Mouse (Mus musculus) CH12.LX (cell line): ENCODE measurements around the gene Gxylt1. TPM values are rescaled to one million over a fixed set of nuclear protein-coding genes. Genes with fewer than 3 reads are reported as not detected.

Source experiments
- DNase-seq: peaks from one replicate; pipeline ENCODE4 v3.0.0-alpha.2; 2013; ENCODE audit errors: extremely low read depth
- H3K27ac ChIP-seq: 2 replicates; pipeline ENCODE4 v1.5.1; 2012; ENCODE audit warnings: low read depth, mild to moderate bottlenecking, control low read depth, moderate library complexity; ENCODE audit not compliant: insufficient read depth
- H3K27me3 ChIP-seq: replicated peaks from 2 replicates; pipeline ENCODE3; 2012; ENCODE audit warnings: inconsistent platforms
- H3K36me3 ChIP-seq, 2 experiments: replicated peaks in 1 of 2; 2 replicates each; pipeline versions ENCODE3 to v1.6.1; 2012; ENCODE audit warnings: inconsistent platforms in 1 of 2, low read length in 1 of 2, mild to moderate bottlenecking in 1 of 2, mixed read lengths in 1 of 2, moderate library complexity in 1 of 2; ENCODE audit not compliant: control insufficient read depth in 1 of 2, insufficient read depth in 1 of 2
- H3K4me1 ChIP-seq, 2 experiments: 2 replicates each; pipeline ENCODE4 v1.6.1; 2012; ENCODE audit warnings: inconsistent platforms in 1 of 2, moderate library complexity in 1 of 2; ENCODE audit not compliant: insufficient read depth in 2 of 2, control insufficient read depth in 1 of 2
- H3K4me2 ChIP-seq: 2 replicates; pipeline ENCODE4 v1.6.1; 2012; ENCODE audit warnings: low read depth, mild to moderate bottlenecking, control low read depth; ENCODE audit not compliant: poor library complexity, insufficient read depth, severe bottlenecking
- H3K4me3 ChIP-seq, 3 experiments: fragments of 150-350 bp in 1 of 3; sonication (generic) in 1 of 3; replicated peaks in 1 of 3; 2 replicates each; pipeline versions ENCODE3 to v1.5.1; 2011 to 2012; ENCODE audit warnings: low read depth in 2 of 3, low read length in 2 of 3, mild to moderate bottlenecking in 2 of 3, moderate library complexity in 2 of 3, control low read depth in 1 of 3, improper control_type of control experiment in 1 of 3, inconsistent platforms in 1 of 3, mixed read lengths in 1 of 3; ENCODE audit not compliant: poor library complexity in 1 of 3
- H3K79me2 ChIP-seq: replicated peaks from 2 replicates; pipeline ENCODE4 v1.6.1; 2012; ENCODE audit warnings: mild to moderate bottlenecking, moderate library complexity; ENCODE audit not compliant: control insufficient read depth, poor library complexity, insufficient read depth, severe bottlenecking; ENCODE audit errors: extremely low read depth
- H3K9ac ChIP-seq: 2 replicates; pipeline ENCODE4 v1.6.1; 2012; ENCODE audit warnings: low read depth, mild to moderate bottlenecking, control low read depth, moderate library complexity; ENCODE audit not compliant: insufficient read depth
- H3K9me3 ChIP-seq: replicated peaks from 2 replicates; pipeline ENCODE3; 2012; ENCODE audit warnings: low read length, inconsistent platforms, mixed read lengths
- CHD2 ChIP-seq: IDR thresholded peaks from 2 replicates; pipeline ENCODE4 v1.6.1; 2011; ENCODE audit warnings: low read length, improper control_type of control experiment
- E2F4 ChIP-seq: IDR thresholded peaks from 2 replicates; pipeline ENCODE4 v1.6.1; 2011; ENCODE audit warnings: low read depth, low read length, improper control_type of control experiment; ENCODE audit not compliant: insufficient replicate concordance
- GABPA ChIP-seq: IDR thresholded peaks from 2 replicates; pipeline ENCODE4 v1.6.1; 2012; ENCODE audit warnings: low read depth, low read length, improper control_type of control experiment, inconsistent platforms; ENCODE audit not compliant: insufficient replicate concordance
- IRF4 ChIP-seq: IDR thresholded peaks from 2 replicates; pipeline ENCODE4 v1.6.1; 2014; ENCODE audit warnings: low read depth, mild to moderate bottlenecking, inconsistent platforms, low read length, improper control_type of control experiment
- JUND ChIP-seq: conservative IDR thresholded peaks from 2 replicates; pipeline ENCODE4 v1.6.1; 2011; ENCODE audit warnings: low read depth, low read length, improper control_type of control experiment
- KAT2A ChIP-seq: IDR thresholded peaks from 2 replicates; pipeline ENCODE4 v1.6.1; 2012; ENCODE audit warnings: low read length, improper control_type of control experiment, inconsistent platforms; ENCODE audit not compliant: insufficient replicate concordance
- MEF2A ChIP-seq: IDR thresholded peaks from 2 replicates; pipeline ENCODE4 v1.6.1; 2014; ENCODE audit warnings: low read depth, mild to moderate bottlenecking, inconsistent platforms, low read length, improper control_type of control experiment, borderline replicate concordance
- MXI1 ChIP-seq: IDR thresholded peaks from 2 replicates; pipeline ENCODE4 v1.6.1; 2011; ENCODE audit warnings: mild to moderate bottlenecking, low read depth, low read length, improper control_type of control experiment
- MYC ChIP-seq: IDR thresholded peaks from 2 replicates; pipeline ENCODE4 v1.6.1; 2011; ENCODE audit warnings: low read depth, mild to moderate bottlenecking, improper control_type of control experiment, low read length
- NELFE ChIP-seq: IDR thresholded peaks from 2 replicates; pipeline ENCODE4 v1.6.1; 2011; ENCODE audit warnings: low read depth, low read length, improper control_type of control experiment
- PAX5 ChIP-seq: IDR thresholded peaks from 2 replicates; pipeline ENCODE4 v1.6.1; 2012; ENCODE audit warnings: low read length, inconsistent platforms, mixed read lengths
- POLR2AphosphoS2 ChIP-seq: IDR thresholded peaks from 2 replicates; pipeline ENCODE4 v1.6.1; 2011; ENCODE audit warnings: low read depth, low read length, improper control_type of control experiment
- RAD21 ChIP-seq: IDR thresholded peaks from 2 replicates; pipeline ENCODE4 v1.6.1; 2011; ENCODE audit warnings: low read depth, mild to moderate bottlenecking, low read length, improper control_type of control experiment, moderate library complexity
- RCOR1 ChIP-seq: conservative IDR thresholded peaks from 2 replicates; pipeline ENCODE4 v1.6.1; 2012; ENCODE audit warnings: low read depth, mild to moderate bottlenecking, inconsistent platforms, low read length, improper control_type of control experiment
- UBTF ChIP-seq: IDR thresholded peaks from 2 replicates; pipeline ENCODE4 v1.6.1; 2012; ENCODE audit warnings: low read depth, mild to moderate bottlenecking, inconsistent platforms, low read length, improper control_type of control experiment, moderate library complexity
- USF1 ChIP-seq: IDR thresholded peaks from 2 replicates; pipeline ENCODE4 v1.6.1; 2014; ENCODE audit warnings: low read depth, mild to moderate bottlenecking, inconsistent platforms, low read length, improper control_type of control experiment
- USF2 ChIP-seq: conservative IDR thresholded peaks from 2 replicates; pipeline ENCODE4 v1.6.1; 2011; ENCODE audit warnings: low read depth, low read length, improper control_type of control experiment
- ZNF384 ChIP-seq: IDR thresholded peaks from 2 replicates; pipeline ENCODE4 v1.6.1; 2012; ENCODE audit warnings: low read depth, low read length, improper control_type of control experiment, inconsistent platforms
- dilution Hi-C: fragments of 300-500 bp; cut with MboI; formaldehyde crosslinking; loops from 2 replicates; pipeline ENCODE4 v1.14.3; 2020; ENCODE audit warnings: low sequenced_read_pairs; ENCODE audit not compliant: extremely low pct_unique_long_range_greater_than_20kb, extremely low pct_ligation_motif_present
- in situ Hi-C: fragments of 300-500 bp; cut with MboI; formaldehyde crosslinking; loops from 3 replicates; pipeline ENCODE4 v1.14.3; 2019; ENCODE audit warnings: low sequenced_read_pairs, low pct_ligation_motif_present, low pct_unique_long_range_greater_than_20kb, mixed read lengths
- polyA plus RNA-seq: library from polyadenylated mRNA; unstranded; fragments of >175 nt; gene quantifications from 2 replicates; pipeline ENCODE4 v1.2.1, GENCODE M21; 2012; ENCODE audit warnings: low read depth; ENCODE audit not compliant: insufficient read length
- total RNA-seq, 2 experiments: library from RNA; depleted of rRNA; stranded (reverse); fragments of 300-350 nt in 1 of 2; fragments of >200 nt in 1 of 2; gene quantifications; 2 replicates each; pipeline ENCODE4 v1.2.3; 2012 to 2014

Gxylt1 gene
- total and polyA plus RNA-seq, 3 experiments: 7.5 to 18.5 (median 9.5) TPM

- Histone ChIP-seq H3K27ac (no peak overlapping the region), H3K9ac (no peak overlapping the region), H3K4me3 (no peak overlapping the region), H3K36me3 (peaks cover 13 to 66% of the 10 kb centered on the region in 2 experiments), H3K79me2 (peaks cover 2% of the 10 kb centered on the region; the same call in 1 of the 2 replicates), H3K4me2 (no peak overlapping the region), H3K9me3 (no peaks in the 10 kb centered on the region), H3K27me3 (no peaks in the 10 kb centered on the region), H3K4me1 (peaks cover 0 to 7% of the 10 kb centered on the region in 2 experiments; a peak in 3 of 4 replicates)
- dilution Hi-C loops: no loop called here
- TF ChIP-seq ZNF384: no peak
- no peak for TF ChIP-seq PAX5
- no peak for TF ChIP-seq RCOR1
- TF ChIP-seq USF2: no peak
- no peak for TF ChIP-seq MYC
- no peak for TF ChIP-seq POLR2AphosphoS2
- TF ChIP-seq JUND: no peak
- in situ Hi-C loops: loop anchor here (10.0 kb wide), 1 partner anchor 181 kb away; no protein-coding TSS in a partner anchor
- no peak for DNase-seq
These were observed 10.8 kb downstream of the Gxylt1 start for GRCm38 (mm10) chr15:93264221-93264620.

GRCm38 (mm10) chr15:93263566-93263965 is 11.4 kb downstream of the Gxylt1 start:
- dilution Hi-C loops: no loop called here
- no peak overlapping the region for H3K27ac ChIP-seq
- H3K36me3 ChIP-seq: peaks cover 13 to 67% of the 10 kb centered on the region in 2 experiments
- H3K27me3 ChIP-seq: no peaks in the 10 kb centered on the region
- H3K79me2 ChIP-seq: no peaks in the 10 kb centered on the region; the same call in 1 of the 2 replicates
- no peak overlapping the region for H3K4me3 ChIP-seq
- in situ Hi-C loops: loop anchor here (10.0 kb wide), 1 partner anchor 181 kb away; no protein-coding TSS in a partner anchor
- no peak overlapping the region for H3K4me2 ChIP-seq
- no peak for TF ChIP-seq USF1
- TF ChIP-seq MEF2A: no peak
- no peak for TF ChIP-seq GABPA
- no peak for TF ChIP-seq IRF4
- TF ChIP-seq MXI1: no peak
- no peak for TF ChIP-seq RAD21
- no peak for TF ChIP-seq CHD2
- TF ChIP-seq UBTF: no peak
- no peak for TF ChIP-seq E2F4
- TF ChIP-seq NELFE: no peak
- TF ChIP-seq KAT2A: no peak
- H3K4me1 ChIP-seq: peaks cover 0 to 7% of the 10 kb centered on the region in 2 experiments; a peak in 3 of 4 replicates
- no peaks in the 10 kb centered on the region for H3K9me3 ChIP-seq
- DNase-seq: no peak
- H3K9ac ChIP-seq: no peak overlapping the region
